Mouse (Mus musculus) lung, embryonic 15.5 days (tissue): ENCODE measurements at regions not wholly inside any gene's neighbourhood (a gene's known extent, or its start where the extent isn't known, plus 50 kb on each side); places are given as distances from the start of the nearest gene placed in this dataset.
A peak's percentile ranks its signal among the peaks of the same experiment; 100 is the strongest.
"Not testable (repeated sequence)": the region's sequence is repeated elsewhere in the genome, so short reads cannot be mapped to it uniquely, and the experiment has no call there.

Source experiments
- ATAC-seq: fragments of 200-750 bp; cut with Nextera tagmentation; 2 replicates; pipeline ENCODE4 v1.8.0; 2017; ENCODE audit warnings: moderate number of reproducible peaks, borderline replicate concordance; ENCODE audit not compliant: low FRiP score, low TSS enrichment; ENCODE audit errors: extremely low read depth
- H3K27ac ChIP-seq: fragments of 300-500 bp; sonication (generic); 2 replicates; pipeline ENCODE4 v1.5.1; 2015; ENCODE audit warnings: moderate library complexity, mild to moderate bottlenecking, inconsistent platforms
- H3K27me3 ChIP-seq: fragments of 300-500 bp; sonication (generic); 2 replicates; pipeline ENCODE4 v1.6.1; 2015; ENCODE audit warnings: inconsistent platforms
- H3K36me3 ChIP-seq: fragments of 300-500 bp; sonication (generic); 2 replicates; pipeline ENCODE4 v1.6.1; 2015; ENCODE audit warnings: inconsistent platforms
- H3K4me1 ChIP-seq: fragments of 300-500 bp; sonication (generic); 2 replicates; pipeline ENCODE4 v1.6.1; 2015; ENCODE audit warnings: inconsistent platforms
- H3K4me2 ChIP-seq: fragments of 300-500 bp; sonication (generic); 2 replicates; pipeline ENCODE4 v1.6.1; 2015; ENCODE audit warnings: inconsistent platforms, mild to moderate bottlenecking, moderate library complexity
- H3K4me3 ChIP-seq: fragments of 300-500 bp; sonication (generic); 2 replicates; pipeline ENCODE4 v1.5.1; 2015; ENCODE audit warnings: mild to moderate bottlenecking, inconsistent platforms
- H3K9ac ChIP-seq: fragments of 300-500 bp; sonication (generic); 2 replicates; pipeline ENCODE4 v1.6.1; 2015; ENCODE audit warnings: inconsistent platforms
- H3K9me3 ChIP-seq: fragments of 300-500 bp; sonication (generic); 2 replicates; pipeline ENCODE4 v1.6.1; 2016; ENCODE audit warnings: inconsistent platforms
- WGBS: fragments of 180-500 bp; shearing (Covaris S2); methylation state at CpG from one replicate; pipeline ENCODE4 v1.1.7; 2015; 5-methylcytosine and 5-hydroxymethylcytosine counted together

- peak; percentile 89 for ATAC-seq
- Histone ChIP-seq H3K27ac (peak overlapping the region; percentile 77), H3K9ac (0 out of 2 replicates have a peak overlapping the region, but pooled peaks have one; percentile 16), H3K4me1 (peaks cover 11% of the 10 kb centered on the region; the same call in 1 of the 2 replicates), H3K36me3 (no peaks in the 10 kb centered on the region), H3K9me3 (no peaks in the 10 kb centered on the region), H3K27me3 (no peaks in the 10 kb centered on the region), H3K4me3 (0 out of 2 replicates have a peak overlapping the region, but pooled peaks have one; percentile 5), H3K4me2 (peak overlapping the region; percentile 41)
- WGBS, result 18% methylated on average over 14 of the region's 14 CpGs
Observed at GRCm38 (mm10) chr8:34679565-34680291, 568.2 kb upstream of the Gm10131 start.

GRCm38 (mm10) chr8:34678879-34679278, 567.3 kb upstream of the Gm10131 start:
- WGBS, result 91% methylated on average over 8 of the region's 8 CpGs
- Histone ChIP-seq H3K27ac (no peak overlapping the region), H3K36me3 (no peaks in the 10 kb centered on the region), H3K4me2 (no peak overlapping the region), H3K9me3 (no peaks in the 10 kb centered on the region), H3K27me3 (no peaks in the 10 kb centered on the region), H3K4me1 (peaks cover 11% of the 10 kb centered on the region; the same call in 1 of the 2 replicates), H3K4me3 (no peak overlapping the region), H3K9ac (no peak overlapping the region)
- ATAC-seq, result no peak

GRCm38 (mm10) chr8:34671716-34672115, 560.2 kb upstream of the Gm10131 start:
- no peaks in the 10 kb centered on the region for H3K27me3 ChIP-seq
- peaks cover 10% of the 10 kb centered on the region for H3K4me1 ChIP-seq
- no peaks in the 10 kb centered on the region for H3K9me3 ChIP-seq
- H3K9ac ChIP-seq, result no peak overlapping the region
- H3K36me3 ChIP-seq, result no peaks in the 10 kb centered on the region
- no peak overlapping the region for H3K4me3 ChIP-seq
- H3K27ac ChIP-seq, result 0 out of 2 replicates have a peak overlapping the region, but pooled peaks have one; percentile 0
- ATAC-seq, result no peak
- 13% methylated on average over 3 of the region's 3 CpGs for WGBS
- no peak overlapping the region for H3K4me2 ChIP-seq

GRCm38 (mm10) chr8:34670930-34671715, 559.6 kb upstream of the Gm10131 start:
- no peaks in the 10 kb centered on the region for H3K36me3 ChIP-seq
- H3K27ac ChIP-seq, result 0 out of 2 replicates have a peak overlapping the region, but pooled peaks have one; percentile 0
- ATAC-seq, result no peak
- H3K9ac ChIP-seq, result no peak overlapping the region
- no peak overlapping the region for H3K4me3 ChIP-seq
- peaks cover 10% of the 10 kb centered on the region for H3K4me1 ChIP-seq
- no peaks in the 10 kb centered on the region for H3K9me3 ChIP-seq
- H3K4me2 ChIP-seq, result no peak overlapping the region
- no peaks in the 10 kb centered on the region for H3K27me3 ChIP-seq
- WGBS, result 20% methylated on average over 4 of the region's 4 CpGs

- peaks cover 10% of the 10 kb centered on the region for H3K4me1 ChIP-seq
- H3K9ac ChIP-seq, result no peak overlapping the region
- ATAC-seq, result no peak
- no peak overlapping the region for H3K27ac ChIP-seq
- no peak overlapping the region for H3K4me2 ChIP-seq
- 80% methylated on average over 3 of the region's 3 CpGs for WGBS
- no peak overlapping the region for H3K4me3 ChIP-seq
- no peaks in the 10 kb centered on the region for H3K27me3 ChIP-seq
- no peaks in the 10 kb centered on the region for H3K36me3 ChIP-seq
- H3K9me3 ChIP-seq, result no peaks in the 10 kb centered on the region
Observed at GRCm38 (mm10) chr8:34669146-34669545, 557.6 kb upstream of the Gm10131 start.

- Histone ChIP-seq H3K27me3 (no peaks in the 10 kb centered on the region), H3K9me3 (no peaks in the 10 kb centered on the region), H3K4me1 (no peaks in the 10 kb centered on the region), H3K4me2 (no peak overlapping the region), H3K9ac (no peak overlapping the region), H3K27ac (no peak overlapping the region), H3K36me3 (no peaks in the 10 kb centered on the region), H3K4me3 (no peak overlapping the region)
- WGBS, result 71% methylated on average over 4 of the region's 4 CpGs
- ATAC-seq, result no peak
Observed at GRCm38 (mm10) chr8:34664429-34664828, 552.9 kb upstream of the Gm10131 start.

GRCm38 (mm10) chr8:34662532-34662931, 551.0 kb upstream of the Gm10131 start:
- H3K4me1 ChIP-seq, result no peaks in the 10 kb centered on the region
- H3K27me3 ChIP-seq, result no peaks in the 10 kb centered on the region
- H3K4me2 ChIP-seq, result no peak overlapping the region
- H3K27ac ChIP-seq, result no peak overlapping the region
- no peaks in the 10 kb centered on the region for H3K36me3 ChIP-seq
- no peak for ATAC-seq
- WGBS, result 86% methylated on average over 6 of the region's 6 CpGs
- no peak overlapping the region for H3K4me3 ChIP-seq
- no peak overlapping the region for H3K9ac ChIP-seq
- H3K9me3 ChIP-seq, result no peaks in the 10 kb centered on the region

- 92% methylated on average over 8 of the region's 8 CpGs for WGBS
- H3K4me3 ChIP-seq, result no peak overlapping the region
- ATAC-seq, result no peak
- no peak overlapping the region for H3K4me2 ChIP-seq
- no peaks in the 10 kb centered on the region for H3K4me1 ChIP-seq
- no peaks in the 10 kb centered on the region for H3K9me3 ChIP-seq
- H3K9ac ChIP-seq, result no peak overlapping the region
- H3K27ac ChIP-seq, result no peak overlapping the region
- no peaks in the 10 kb centered on the region for H3K27me3 ChIP-seq
- H3K36me3 ChIP-seq, result no peaks in the 10 kb centered on the region
Observed at GRCm38 (mm10) chr8:34651750-34652149, 540.2 kb upstream of the Gm10131 start.

- WGBS, result 93% methylated on average over 2 of the region's 2 CpGs
- not testable (repeated sequence) for H3K9ac ChIP-seq, ATAC-seq, H3K27ac ChIP-seq, H3K4me2 ChIP-seq, H3K9me3 ChIP-seq, H3K4me3 ChIP-seq, H3K36me3 ChIP-seq, H3K4me1 ChIP-seq, H3K27me3 ChIP-seq
Observed at GRCm38 (mm10) chr8:34628221-34628620, 516.7 kb upstream of the Gm10131 start.

GRCm38 (mm10) chr8:34625670-34626069, 514.1 kb upstream of the Gm10131 start:
- 75% methylated on average over 10 of the region's 10 CpGs for WGBS
- H3K9ac ChIP-seq, result no peak overlapping the region
- H3K4me1 ChIP-seq, result no peaks in the 10 kb centered on the region
- H3K27me3 ChIP-seq, result no peaks in the 10 kb centered on the region
- no peaks in the 10 kb centered on the region for H3K36me3 ChIP-seq
- no peaks in the 10 kb centered on the region for H3K9me3 ChIP-seq
- no peak overlapping the region for H3K27ac ChIP-seq
- H3K4me2 ChIP-seq, result no peak overlapping the region
- no peak overlapping the region for H3K4me3 ChIP-seq
- no peak for ATAC-seq

GRCm38 (mm10) chr8:34623783-34624182, 512.2 kb upstream of the Gm10131 start:
- no peak overlapping the region for H3K27ac ChIP-seq
- no peaks in the 10 kb centered on the region for H3K36me3 ChIP-seq
- H3K9ac ChIP-seq, result no peak overlapping the region
- H3K27me3 ChIP-seq, result no peaks in the 10 kb centered on the region
- no peaks in the 10 kb centered on the region for H3K4me1 ChIP-seq
- H3K4me2 ChIP-seq, result no peak overlapping the region
- ATAC-seq, result no peak
- WGBS, result 56% methylated on average over 7 of the region's 7 CpGs
- H3K4me3 ChIP-seq, result no peak overlapping the region
- H3K9me3 ChIP-seq, result no peaks in the 10 kb centered on the region
